Mouse (Mus musculus) A20 (cell line): ENCODE measurements at regions not wholly inside any gene's neighbourhood (a gene's known extent, or its start where the extent isn't known, plus 50 kb on each side); places are given as distances from the start of the nearest gene placed in this dataset.

ENCODE experiments used
- DNase-seq: peaks from one replicate; pipeline ENCODE4 v3.0.0-alpha.2; 2011; ENCODE audit warnings: low read depth, low spot score

DNA sequence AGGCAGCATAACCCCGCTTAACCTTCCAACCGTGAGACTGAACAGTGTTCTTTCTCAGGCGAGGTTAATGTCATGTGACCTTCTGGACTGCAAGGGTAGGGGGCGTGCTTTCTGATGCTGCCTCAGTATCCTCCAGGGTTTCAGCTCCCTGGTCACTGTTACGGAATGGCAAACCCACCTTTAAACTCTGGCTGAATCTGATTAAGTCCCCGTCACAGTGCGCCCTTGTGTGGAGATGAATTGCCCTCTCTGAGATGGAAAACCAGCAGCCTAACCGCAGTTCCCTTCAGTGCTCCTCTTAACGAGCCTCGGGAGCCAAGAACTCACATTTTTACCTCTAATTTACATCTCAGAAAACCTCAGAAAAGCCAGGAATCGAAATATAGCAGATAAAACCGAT, 260.0 kb downstream of the Dact1 start:
- DNase-seq: no peak

DNA sequence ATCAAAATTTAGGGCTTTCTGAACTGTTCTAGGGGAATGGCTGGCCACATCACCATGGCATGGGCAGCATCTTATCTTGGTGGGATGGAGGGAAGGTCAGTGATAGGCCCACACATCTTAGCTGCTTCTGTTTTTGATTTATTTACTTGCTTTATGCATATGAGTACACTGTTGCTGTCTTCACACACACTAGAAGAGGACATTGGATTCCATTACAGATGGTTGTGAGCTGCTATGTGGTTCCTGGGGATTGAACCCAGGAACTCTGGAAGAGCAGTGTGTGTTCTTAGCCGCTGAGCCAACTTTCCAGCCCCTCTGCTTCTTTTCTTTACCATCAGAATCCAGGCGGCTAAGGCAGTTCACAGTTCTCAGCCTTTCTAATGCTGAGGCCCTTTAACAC, 260.4 kb downstream of the Dact1 start:
- DNase-seq: no peak

DNA sequence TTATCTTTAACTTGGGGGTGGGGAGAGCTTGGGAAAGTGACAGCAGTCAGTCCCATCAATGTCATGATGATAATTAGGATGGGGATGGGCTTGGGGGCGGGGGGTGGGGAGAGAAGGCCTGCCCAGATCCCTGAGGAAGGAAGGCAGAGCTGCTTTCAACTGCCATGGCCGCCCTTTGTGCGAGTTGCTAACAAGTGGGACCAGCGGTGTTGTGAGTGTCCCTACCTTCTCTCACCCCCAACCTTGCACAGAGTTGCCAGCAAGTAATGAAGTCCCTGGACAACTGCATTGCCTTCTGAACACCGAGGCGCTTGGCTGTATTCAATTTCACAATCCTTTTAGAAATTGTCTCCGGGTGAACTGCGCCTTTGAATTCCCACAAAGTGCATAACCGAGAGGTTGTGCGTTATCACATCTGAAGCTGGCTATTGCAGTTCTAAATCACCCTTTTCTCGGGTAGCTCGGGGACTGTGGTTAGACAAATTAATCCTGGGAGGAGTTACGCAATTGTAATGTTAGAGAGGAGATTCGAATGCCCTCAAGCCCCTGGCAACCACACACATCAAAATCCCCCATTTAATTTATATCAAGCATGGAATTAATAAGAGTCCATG, 257.9 kb upstream of the Daam1 start:
- no peak for DNase-seq

DNA sequence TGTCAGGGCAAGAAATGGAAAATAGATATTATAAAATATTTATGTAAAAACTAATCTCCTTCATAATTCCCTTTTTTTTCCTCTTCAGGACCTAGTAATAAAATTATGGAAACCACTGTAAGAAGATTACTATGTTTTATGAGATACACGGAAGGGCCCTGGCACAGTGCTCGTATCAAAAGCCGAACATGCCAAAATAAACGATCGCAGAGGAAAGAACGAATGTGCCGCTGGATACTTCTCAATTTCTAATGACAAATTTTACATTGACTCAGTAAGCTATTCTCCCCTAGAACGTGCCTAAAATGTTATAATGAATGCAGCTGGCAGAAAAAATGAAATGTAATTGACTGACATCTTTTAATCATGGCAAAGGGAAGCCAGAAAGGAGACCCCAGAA, 257.4 kb upstream of the Daam1 start:
- no peak for DNase-seq

DNA sequence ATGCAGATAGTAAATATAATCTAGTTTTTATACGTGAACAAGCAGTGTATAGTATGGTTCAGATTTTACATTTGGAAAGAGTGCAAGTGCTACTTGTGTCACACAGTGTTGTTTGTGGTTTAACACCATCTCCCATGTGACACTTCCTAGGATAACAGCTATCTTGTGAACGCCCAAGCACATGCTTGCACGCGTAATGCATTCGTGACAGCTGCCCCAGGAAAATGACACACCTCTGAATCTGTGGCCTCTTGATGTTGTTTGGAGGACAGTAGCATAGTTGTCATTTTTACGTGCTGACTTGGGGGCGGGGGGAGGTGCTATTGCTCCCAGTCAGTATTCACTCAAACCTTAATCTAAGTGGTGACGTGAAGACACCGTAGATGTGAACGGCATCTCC, 256.2 kb upstream of the Daam1 start:
- DNase-seq: no peak

DNA sequence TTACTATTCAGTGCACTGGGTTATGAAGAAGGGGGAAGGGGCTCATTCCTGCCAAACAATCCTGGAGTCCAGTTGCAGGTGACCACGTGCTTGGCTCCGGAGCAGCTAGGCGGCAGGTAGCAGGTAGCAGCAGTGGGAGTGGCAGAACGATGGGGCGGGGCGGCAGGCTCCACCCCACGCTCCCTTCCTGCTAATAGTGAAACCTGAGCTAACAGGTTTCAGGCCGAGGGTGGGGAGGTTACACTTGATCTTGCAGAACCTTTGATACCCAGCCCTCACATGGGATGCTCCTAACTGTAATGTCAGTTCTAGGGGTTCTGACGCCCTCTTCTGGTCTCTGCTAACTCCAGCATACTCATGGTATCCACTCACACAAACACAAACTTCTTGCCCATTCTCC, 253.5 kb upstream of the Daam1 start:
- peak; percentile 65 for DNase-seq

DNA sequence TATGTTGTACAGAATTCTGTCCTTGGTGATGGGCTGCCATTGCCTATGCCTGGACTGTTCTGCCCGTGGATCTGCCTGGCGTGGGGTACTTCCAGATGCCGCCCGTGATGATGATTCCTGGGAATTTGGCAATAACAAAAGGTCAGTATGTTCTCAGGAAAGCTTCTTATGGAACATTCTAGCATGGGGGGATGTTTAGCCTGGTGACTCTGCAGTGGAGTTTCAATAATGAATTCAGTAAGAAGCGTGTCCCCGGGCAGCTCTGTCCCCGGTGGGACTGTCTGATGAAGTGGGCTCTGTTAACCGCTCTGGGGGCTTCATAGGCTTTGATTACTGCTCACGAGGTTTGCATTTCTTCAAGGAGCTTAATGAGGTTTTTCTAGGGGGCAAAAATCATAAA, 252.9 kb upstream of the Daam1 start:
- no peak for DNase-seq

DNA sequence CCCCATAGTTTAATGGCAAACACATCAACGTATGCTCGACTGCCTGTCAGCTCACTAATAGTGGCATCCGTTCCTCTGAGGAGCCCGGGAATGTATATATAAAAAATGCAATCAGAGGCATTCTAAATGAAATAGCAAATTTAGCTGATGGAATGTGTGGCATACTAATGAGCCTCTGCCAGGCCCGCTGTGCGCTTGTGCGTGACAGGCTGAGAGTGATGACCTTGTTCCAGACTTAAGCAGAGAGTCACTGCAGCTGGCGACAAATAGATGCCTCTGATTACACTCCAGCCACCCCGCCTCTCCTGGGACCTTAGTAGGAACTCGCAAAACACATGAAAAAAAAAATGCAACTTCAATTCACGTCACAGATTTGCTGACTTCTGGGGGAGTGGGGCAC, 252.0 kb upstream of the Daam1 start:
- DNase-seq: peak; percentile 8

DNA sequence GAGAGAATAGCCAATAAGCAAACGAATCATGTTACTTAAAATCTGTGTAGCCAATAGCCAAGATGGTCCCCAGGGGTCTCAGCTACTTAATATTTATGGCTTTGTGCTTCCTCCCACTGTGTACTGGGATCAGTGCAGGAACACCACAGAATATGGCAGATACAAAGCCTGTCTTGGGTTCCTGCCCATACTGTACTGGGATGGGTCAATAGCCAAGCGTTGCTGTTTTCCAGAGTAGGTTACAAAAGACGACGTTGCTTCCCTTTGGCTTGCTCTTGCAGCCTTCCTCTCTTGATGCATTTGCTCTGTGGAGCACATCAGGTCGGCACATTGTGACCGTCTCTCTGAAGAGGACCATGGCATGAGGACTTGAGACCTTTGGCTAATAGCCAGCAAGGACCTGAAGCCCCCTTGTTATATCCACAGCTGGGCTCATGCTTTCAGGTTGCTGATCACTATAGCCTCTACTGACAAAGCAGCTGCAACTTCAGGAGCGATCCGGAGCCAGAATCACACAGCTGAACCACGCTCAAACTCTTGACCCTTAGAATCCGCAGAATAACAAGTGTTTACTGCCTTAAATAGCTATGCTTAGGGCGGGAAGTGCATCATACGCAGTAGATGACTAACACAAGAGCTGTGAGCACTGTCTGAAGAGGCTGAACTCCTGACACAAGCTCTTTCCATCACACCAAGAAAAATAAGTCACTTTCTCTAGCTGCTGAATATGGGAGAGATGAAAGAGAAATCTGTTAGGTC, 250.2 kb upstream of the Daam1 start:
- no peak for DNase-seq

DNA sequence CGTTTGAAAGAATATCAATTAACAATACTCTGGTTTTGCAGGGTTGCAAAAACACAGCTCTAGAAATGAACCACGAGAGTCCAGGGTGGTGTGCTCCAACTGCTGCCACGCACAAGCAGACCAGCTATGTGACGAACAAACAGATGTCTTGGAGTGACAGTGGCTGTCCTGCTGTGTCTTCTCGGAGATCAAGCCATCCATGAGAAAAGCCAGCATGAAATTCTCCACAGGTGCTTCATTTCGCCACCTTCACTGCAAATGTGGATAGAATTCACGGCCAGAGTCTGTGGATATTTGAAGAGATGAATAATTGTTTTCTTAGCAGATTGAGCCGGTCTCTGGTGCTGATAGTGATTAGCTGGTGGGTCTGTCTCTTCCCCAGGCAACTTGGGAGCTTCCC, 246.3 kb upstream of the Daam1 start:
- no peak for DNase-seq

DNA sequence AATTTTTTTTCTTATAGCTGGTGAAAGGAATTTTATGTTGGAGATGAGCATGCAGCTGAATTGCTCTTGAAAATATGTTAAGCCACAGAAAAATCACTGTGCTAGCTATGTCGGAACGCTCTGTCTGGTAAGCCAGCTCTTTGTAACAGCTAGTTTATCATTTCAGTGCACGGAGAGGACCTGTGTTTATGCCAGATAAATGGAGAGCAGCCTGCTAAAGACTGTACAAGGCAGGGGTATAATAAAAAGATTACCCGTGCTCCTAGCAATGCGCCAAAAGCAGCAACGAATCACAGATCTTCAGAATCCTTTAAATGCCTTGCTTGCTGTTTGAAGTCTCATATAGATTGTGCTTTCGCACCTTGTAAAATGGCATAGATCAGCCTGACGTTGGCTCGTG, 232.2 kb upstream of the Daam1 start:
- DNase-seq: no peak

DNA sequence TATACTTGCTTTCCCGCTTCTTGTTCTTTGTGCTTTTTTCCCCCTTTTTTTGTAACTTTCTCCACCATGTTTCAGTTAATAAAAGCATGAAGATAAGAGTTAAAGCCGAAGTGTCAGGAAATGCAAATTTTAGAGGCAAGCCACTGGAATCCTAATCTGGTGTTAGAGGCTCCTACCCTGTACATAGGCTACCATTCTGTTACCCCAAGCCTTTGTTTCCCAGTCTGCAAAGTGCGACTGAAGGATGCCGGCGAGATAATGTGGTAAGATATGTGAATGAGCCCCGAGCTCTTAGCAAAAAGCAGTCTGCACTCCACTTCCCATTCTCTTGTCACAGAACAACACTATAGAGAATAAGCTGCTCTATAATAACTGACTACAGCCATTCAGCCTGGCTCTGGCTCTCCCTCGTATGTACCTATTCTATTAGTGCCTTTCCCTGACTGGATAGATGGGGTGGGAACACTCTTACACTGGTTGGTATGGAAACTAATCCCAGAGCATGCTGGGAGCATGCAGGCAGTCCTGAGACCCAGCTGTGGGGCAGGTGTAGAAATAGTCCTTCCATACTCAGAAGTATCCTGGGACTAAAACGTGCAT, 229.7 kb upstream of the Daam1 start:
- DNase-seq: no peak

DNA sequence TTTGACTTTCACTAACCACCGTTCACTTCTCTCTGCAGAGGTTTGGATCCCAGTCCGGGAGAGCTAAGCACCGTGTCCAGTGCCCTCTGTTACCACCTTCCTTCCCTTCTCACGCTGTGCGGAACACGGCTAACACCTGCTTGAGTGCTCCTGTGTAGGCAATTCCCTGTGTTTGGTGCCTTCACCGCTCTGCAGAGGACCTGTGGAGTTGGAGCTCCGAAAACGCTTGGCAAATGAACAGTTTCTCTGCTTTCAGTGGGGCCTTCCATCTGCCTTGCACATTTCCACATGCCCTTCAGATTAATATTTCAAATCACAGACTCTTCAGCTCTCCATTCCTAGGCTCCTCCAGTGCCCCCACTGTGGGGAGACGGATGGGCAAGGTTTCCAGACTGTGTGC, 227.7 kb upstream of the Daam1 start:
- no peak for DNase-seq

DNA sequence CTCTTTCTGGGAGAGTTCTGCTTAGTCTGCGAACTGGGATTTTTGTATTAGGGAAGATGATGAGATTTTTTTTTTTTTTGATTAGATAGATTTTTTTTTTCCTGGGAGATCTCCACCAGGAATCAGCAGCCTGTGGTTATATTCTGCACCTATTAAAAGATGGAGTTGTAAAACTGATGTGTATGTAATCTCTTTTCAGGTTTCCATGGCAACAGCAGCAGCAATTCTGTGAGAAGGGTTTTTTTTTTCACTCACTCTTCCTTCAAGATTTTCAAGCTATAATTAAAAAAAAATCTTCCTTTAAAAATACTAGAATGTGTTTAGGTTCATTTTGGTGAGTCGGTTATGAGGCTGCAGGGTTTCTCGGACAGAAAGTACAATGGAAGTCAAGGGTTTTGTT, 224.5 kb upstream of the Daam1 start:
- no peak for DNase-seq

DNA sequence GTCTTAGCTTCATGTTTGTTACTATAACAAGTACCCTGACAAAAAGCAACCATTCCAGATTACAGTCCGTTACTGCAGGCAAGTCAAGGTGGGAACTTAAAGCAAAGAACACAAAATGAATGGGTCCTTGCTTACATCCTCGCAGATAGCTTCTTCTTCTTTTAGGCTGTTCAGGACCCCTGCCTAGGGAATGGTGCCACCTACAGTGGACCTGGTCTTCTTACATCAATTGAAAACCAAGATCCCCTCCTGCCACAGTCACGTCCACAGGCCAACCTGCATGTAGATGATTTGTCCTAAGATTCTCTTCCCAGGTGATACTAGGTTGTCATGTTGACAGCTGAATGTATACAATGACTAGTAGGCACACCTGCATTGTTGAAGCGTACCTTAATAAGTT, 222.9 kb upstream of the Daam1 start:
- no peak for DNase-seq

DNA sequence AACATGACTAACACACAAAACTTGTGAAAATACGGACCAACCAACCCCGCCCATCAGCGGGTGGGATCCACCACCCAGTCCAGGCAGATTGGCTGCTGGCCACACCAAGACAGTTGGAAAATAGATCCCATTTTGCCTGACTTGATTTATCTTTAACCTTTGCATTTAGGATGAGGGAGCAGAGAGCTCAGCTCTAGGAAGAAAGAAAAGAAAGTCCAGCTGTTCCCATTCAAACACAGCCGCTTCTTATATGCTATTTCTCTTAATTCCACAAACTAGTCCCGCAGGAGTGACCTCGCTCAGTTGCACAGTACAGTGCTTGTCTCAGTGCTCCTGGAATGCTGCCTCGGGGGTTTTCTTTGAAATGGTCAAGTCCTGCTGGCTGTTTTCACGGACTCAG, 217.6 kb upstream of the Daam1 start:
- no peak for DNase-seq

DNA sequence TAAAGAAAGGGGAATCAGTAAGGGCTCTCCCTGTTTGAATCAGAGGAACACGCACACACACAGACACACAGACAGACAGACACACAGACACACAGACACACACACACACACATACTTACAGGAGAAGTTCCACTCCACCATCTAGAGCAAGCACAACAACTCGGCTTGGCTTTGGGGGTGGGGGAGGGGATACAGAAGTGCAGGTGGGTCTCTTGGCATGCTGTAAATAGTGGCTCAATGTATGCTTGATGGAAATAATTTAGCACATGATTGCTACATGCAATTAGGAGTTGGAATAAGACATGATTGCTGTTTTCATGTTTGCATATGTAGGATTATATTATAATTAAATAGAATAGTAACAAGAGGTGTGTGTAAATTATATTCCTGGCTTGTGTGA, 215.9 kb upstream of the Daam1 start:
- DNase-seq: no peak

DNA sequence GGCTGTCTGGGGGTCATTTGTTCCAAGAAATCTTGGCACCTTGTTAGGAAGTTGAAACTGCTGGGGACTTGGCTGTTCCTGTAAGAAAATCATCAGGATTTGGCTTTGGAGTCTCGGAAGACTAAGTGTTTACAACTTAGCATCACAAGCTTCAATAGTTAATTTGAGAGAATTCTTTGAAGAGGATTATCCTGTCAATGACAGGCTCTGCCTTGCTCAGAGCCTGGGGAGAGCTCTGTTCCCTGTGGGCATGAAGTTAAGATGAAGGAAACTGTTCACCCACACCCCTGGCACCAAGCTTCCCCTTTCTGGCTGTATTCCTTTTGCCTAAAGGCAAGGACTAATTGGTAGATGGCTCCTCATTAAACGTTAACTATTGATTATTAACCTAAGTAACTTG, 215.5 kb upstream of the Daam1 start:
- no peak for DNase-seq

DNA sequence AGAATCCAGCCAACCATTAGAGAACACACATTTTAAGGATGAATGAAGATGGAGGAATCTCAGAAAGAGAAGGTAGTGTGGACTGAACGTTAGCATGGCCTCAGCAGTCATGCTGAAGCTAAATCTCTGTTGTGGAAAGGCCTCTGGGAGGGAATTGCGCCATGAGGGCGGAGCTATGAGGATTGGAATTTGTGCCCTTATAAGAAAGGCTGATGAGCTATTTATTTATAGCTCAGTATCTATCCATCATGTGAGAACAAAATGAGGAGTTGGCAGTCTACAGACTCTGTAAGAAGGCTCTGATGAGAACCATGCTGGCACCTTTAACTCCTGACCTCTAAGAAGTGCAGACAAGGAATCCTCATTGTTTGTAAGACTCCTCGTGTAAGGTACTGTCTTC, 214.8 kb upstream of the Daam1 start:
- DNase-seq: no peak

DNA sequence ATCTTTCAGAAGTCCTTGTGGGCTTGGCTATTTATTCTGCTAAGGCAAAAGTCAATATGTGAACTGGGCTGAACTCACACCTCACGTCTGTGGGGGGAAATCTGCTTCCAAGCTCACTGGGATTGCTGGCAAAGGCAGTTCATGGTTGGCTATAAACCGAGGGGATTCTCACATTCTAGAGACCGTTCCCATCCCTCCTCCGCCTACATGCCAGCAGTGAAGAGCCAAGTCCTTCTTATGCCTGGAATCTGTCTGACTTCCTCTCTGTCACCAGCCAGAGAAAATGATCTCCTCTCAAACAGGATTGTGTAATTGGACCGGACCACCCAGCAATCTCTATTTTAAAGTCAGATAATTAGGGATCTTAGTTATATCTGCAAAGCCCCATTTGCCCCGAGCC, 212.4 kb upstream of the Daam1 start:
- no peak for DNase-seq

DNA sequence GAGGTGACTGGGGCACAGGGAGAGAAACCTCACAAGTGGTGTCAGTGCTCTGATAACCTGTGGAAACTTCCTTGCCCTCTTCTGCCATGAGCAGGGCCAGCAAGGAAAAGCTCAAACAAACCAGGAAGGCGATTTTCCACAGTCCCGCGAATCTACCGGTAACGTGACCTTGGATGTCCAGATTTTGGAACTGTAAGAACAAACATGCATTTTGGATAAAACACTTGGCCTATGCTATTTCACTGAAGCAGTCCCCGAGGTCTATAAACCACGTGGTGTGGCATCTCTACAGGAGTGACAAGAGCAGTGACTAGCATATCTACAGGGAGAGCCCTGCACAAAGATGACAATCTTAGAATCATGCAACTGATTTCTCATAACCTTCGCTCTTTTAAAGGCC, 211.9 kb upstream of the Daam1 start:
- no peak for DNase-seq

DNA sequence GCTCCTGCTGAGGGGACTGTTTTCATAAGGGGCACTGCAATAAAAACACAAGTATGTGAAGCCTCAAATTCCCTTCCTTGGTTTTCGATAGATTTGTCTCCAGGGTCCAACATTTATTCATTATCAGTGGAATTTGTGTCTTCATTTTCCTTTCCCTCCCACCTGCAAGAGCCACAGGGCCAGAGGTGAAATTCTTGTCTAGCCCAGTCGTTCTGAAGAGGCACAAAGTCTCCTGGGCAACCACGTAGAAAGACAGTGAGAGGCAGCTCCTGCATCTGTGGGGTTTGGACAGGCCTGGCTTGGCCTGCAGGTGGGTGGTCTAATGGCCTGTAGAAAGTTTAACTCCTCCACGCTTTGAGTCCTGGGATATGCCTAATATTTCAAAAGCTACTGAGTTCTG, 211.3 kb upstream of the Daam1 start:
- DNase-seq: no peak

DNA sequence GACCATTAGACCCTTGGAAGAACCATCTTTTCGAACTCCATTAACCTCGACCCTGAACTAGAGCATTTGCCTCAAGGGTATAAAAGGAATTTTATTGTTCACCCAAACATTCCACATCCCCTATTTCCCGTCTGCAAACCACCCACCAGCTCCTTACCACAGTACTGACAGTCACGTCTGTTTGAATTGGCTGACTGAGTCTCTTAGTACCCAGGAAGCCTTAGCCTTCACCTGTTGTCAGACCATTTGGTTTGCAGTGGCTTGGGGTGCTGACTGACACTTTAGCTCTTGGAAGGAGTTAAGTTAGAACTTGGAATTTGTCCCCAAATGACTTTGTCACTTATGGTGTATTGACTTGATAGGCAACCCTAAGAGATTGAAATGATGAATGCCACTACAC, 209.3 kb upstream of the Daam1 start:
- no peak for DNase-seq
